Mouse (Mus musculus): ENCODE data around the gene Sla2. TPM values are rescaled to one million over a fixed set of nuclear protein-coding genes. Genes with fewer than 3 reads are reported as not detected.
"Not testable (repeated sequence)": the region's sequence is repeated elsewhere in the genome, so short reads cannot be mapped to it uniquely, and the experiment has no call there.

Sla2 gene
- total RNA-seq (2018; cell fraction: chromatin; rRNA removed) = not detected
- total RNA-seq (2018; cell fraction: cytosol; rRNA removed) = under 1 TPM in 20 of 26 experiments, not detected in 6; 0.04 to 0.17 (median 0.10) TPM
- under 1 TPM in 5 of 26 experiments, not detected in 21; 0.23 to 0.34 (median 0.26) TPM for total RNA-seq (2018; cell fraction: nucleus; rRNA removed)
- polyA plus RNA-seq (2018) = 0.12 to 0.23 TPM in 2 of 3 replicates, not detected in the other

GRCm38 (mm10) chr2:156887017-156887416 lies at the start of gene Sla2:
Sla2 (minus strand) TSS chr2:156887192.
- no peak within 1 kb of the TSS for H3K27ac ChIP-seq

GRCm38 (mm10) chr2:156935005-156935404 lies 48.0 kb upstream of the Sla2 start:
- no peak overlapping the region for H3K4me3 ChIP-seq (ENCODE audit: inconsistent target)
- no peaks in the 10 kb centered on the region; the same call in 1 of the 2 replicates for H3K36me3 ChIP-seq (ENCODE audit: inconsistent target)
- 94% methylated on average over 6 of the region's 6 CpGs for WGBS (ENCODE audit: missing documents)
- H3K79me2 ChIP-seq (ENCODE audit: inconsistent target) = no peaks in the 10 kb centered on the region
- H3K27ac ChIP-seq = no peak overlapping the region

More at GRCm38 (mm10) chr2:156887017-156887416, at the start of gene Sla2:
- 15% methylated on average over 6 of the region's 6 CpGs for WGBS (ENCODE audit: missing documents)
- Histone ChIP-seq H3K36me3 (ENCODE audit: inconsistent target) (no peaks in the 10 kb centered on the region), H3K79me2 (ENCODE audit: inconsistent target) (no peaks in the 10 kb centered on the region), H3K4me3 (ENCODE audit: inconsistent target) (no peak within 1 kb of the TSS)

- H3K36me3 ChIP-seq (ENCODE audit: inconsistent target) = peaks cover 2% of the 10 kb centered on the region; the same call in 1 of the 2 replicates
- WGBS (ENCODE audit: missing documents) = 100% methylated on average over 1 of the region's 1 CpGs
- H3K4me3 ChIP-seq (ENCODE audit: inconsistent target) = no peak overlapping the region
- no peak overlapping the region for H3K27ac ChIP-seq
- no peaks in the 10 kb centered on the region for H3K79me2 ChIP-seq (ENCODE audit: inconsistent target)
Observed at GRCm38 (mm10) chr2:156933426-156933825, 46.4 kb upstream of the Sla2 start.

GRCm38 (mm10) chr2:156931421-156931820 lies 44.4 kb upstream of the Sla2 start:
- 100% methylated on average over 2 of the region's 2 CpGs for WGBS (ENCODE audit: missing documents)
- Histone ChIP-seq H3K4me3 (ENCODE audit: inconsistent target) (no peak overlapping the region), H3K79me2 (ENCODE audit: inconsistent target) (no peaks in the 10 kb centered on the region), H3K27ac (no peak overlapping the region), H3K36me3 (ENCODE audit: inconsistent target) (peaks cover 3% of the 10 kb centered on the region; the same call in 1 of the 2 replicates)

GRCm38 (mm10) chr2:156930549-156930948 lies 43.6 kb upstream of the Sla2 start:
- Histone ChIP-seq H3K4me3 (ENCODE audit: inconsistent target) (no peak overlapping the region), H3K36me3 (ENCODE audit: inconsistent target) (peaks cover 3% of the 10 kb centered on the region; the same call in 1 of the 2 replicates), H3K27ac (no peak overlapping the region), H3K79me2 (ENCODE audit: inconsistent target) (no peaks in the 10 kb centered on the region)
- 93% methylated on average over 6 of the region's 6 CpGs for WGBS (ENCODE audit: missing documents)

GRCm38 (mm10) chr2:156929519-156930120 lies 42.6 kb upstream of the Sla2 start:
- no peaks in the 10 kb centered on the region for H3K79me2 ChIP-seq (ENCODE audit: inconsistent target)
- 86% methylated on average over 11 of the region's 11 CpGs for whole genome bisulfite sequencing (ENCODE audit: missing documents)
- peaks cover 3% of the 10 kb centered on the region; the same call in 1 of the 2 replicates for H3K36me3 ChIP-seq (ENCODE audit: inconsistent target)
- no peak overlapping the region for H3K27ac ChIP-seq
- no peak overlapping the region for H3K4me3 ChIP-seq (ENCODE audit: inconsistent target)

GRCm38 (mm10) chr2:156928606-156929005 lies 41.6 kb upstream of the Sla2 start:
- Histone ChIP-seq H3K79me2 (ENCODE audit: inconsistent target) (no peaks in the 10 kb centered on the region), H3K27ac (no peak overlapping the region), H3K36me3 (ENCODE audit: inconsistent target) (peaks cover 3% of the 10 kb centered on the region; the same call in 1 of the 2 replicates), H3K4me3 (ENCODE audit: inconsistent target) (no peak overlapping the region)
- 97% methylated on average over 6 of the region's 6 CpGs for WGBS (ENCODE audit: missing documents)

- H3K79me2 ChIP-seq (ENCODE audit: inconsistent target) = no peaks in the 10 kb centered on the region
- 97% methylated on average over 6 of the region's 6 CpGs for WGBS (ENCODE audit: missing documents)
- no peak overlapping the region for H3K27ac ChIP-seq
- no peak overlapping the region for H3K4me3 ChIP-seq (ENCODE audit: inconsistent target)
- H3K36me3 ChIP-seq (ENCODE audit: inconsistent target) = peaks cover 3% of the 10 kb centered on the region; the same call in 1 of the 2 replicates
Observed at GRCm38 (mm10) chr2:156927663-156928062, 40.7 kb upstream of the Sla2 start.

- H3K79me2 ChIP-seq (ENCODE audit: inconsistent target); H3K27ac ChIP-seq; H3K36me3 ChIP-seq (ENCODE audit: inconsistent target); H3K4me3 ChIP-seq (ENCODE audit: inconsistent target): not testable (repeated sequence)
- 73% methylated on average over 3 of the region's 3 CpGs for WGBS (ENCODE audit: missing documents)
Observed at GRCm38 (mm10) chr2:156925611-156926010, 38.6 kb upstream of the Sla2 start.

GRCm38 (mm10) chr2:156925075-156925474 lies 38.1 kb upstream of the Sla2 start:
- H3K4me3 ChIP-seq (ENCODE audit: inconsistent target); H3K79me2 ChIP-seq (ENCODE audit: inconsistent target); H3K27ac ChIP-seq; H3K36me3 ChIP-seq (ENCODE audit: inconsistent target): not testable (repeated sequence)
- WGBS (ENCODE audit: missing documents) = 96% methylated on average over 4 of the region's 4 CpGs

- no peaks in the 10 kb centered on the region for H3K79me2 ChIP-seq (ENCODE audit: inconsistent target)
Observed at GRCm38 (mm10) chr2:156924210-156924898, 37.4 kb upstream of the Sla2 start.

GRCm38 (mm10) chr2:156923057-156923456 lies 36.1 kb upstream of the Sla2 start:
- no peaks in the 10 kb centered on the region for H3K79me2 ChIP-seq (ENCODE audit: inconsistent target)
- 93% methylated on average over 5 of the region's 5 CpGs for WGBS (ENCODE audit: missing documents)
- no peaks in the 10 kb centered on the region for H3K36me3 ChIP-seq (ENCODE audit: inconsistent target)
- H3K27ac ChIP-seq = no peak overlapping the region
- H3K4me3 ChIP-seq (ENCODE audit: inconsistent target) = no peak overlapping the region

More at GRCm38 (mm10) chr2:156924210-156924898, 37.4 kb upstream of the Sla2 start:
- no peak overlapping the region for H3K4me3 ChIP-seq (ENCODE audit: inconsistent target)
- WGBS (ENCODE audit: missing documents) = 30% methylated on average over 3 of the region's 3 CpGs
- H3K36me3 ChIP-seq (ENCODE audit: inconsistent target) = peaks cover 3% of the 10 kb centered on the region; the same call in 1 of the 2 replicates
- no peak overlapping the region for H3K27ac ChIP-seq

- Histone ChIP-seq H3K79me2 (ENCODE audit: inconsistent target) (no peaks in the 10 kb centered on the region), H3K4me3 (ENCODE audit: inconsistent target) (no peak overlapping the region), H3K36me3 (ENCODE audit: inconsistent target) (no peaks in the 10 kb centered on the region), H3K27ac (no peak overlapping the region)
- 94% methylated on average over 2 of the region's 2 CpGs for WGBS (ENCODE audit: missing documents)
Observed at GRCm38 (mm10) chr2:156919796-156920195, 32.8 kb upstream of the Sla2 start.

GRCm38 (mm10) chr2:156919191-156919590 lies 32.2 kb upstream of the Sla2 start:
- WGBS (ENCODE audit: missing documents) = 91% methylated on average over 10 of the region's 11 CpGs
- H3K27ac ChIP-seq; H3K79me2 ChIP-seq (ENCODE audit: inconsistent target); H3K4me3 ChIP-seq (ENCODE audit: inconsistent target); H3K36me3 ChIP-seq (ENCODE audit: inconsistent target): not testable (repeated sequence)

GRCm38 (mm10) chr2:156918562-156918961 lies 31.6 kb upstream of the Sla2 start:
- Histone ChIP-seq H3K4me3 (ENCODE audit: inconsistent target) (no peak overlapping the region), H3K27ac (no peak overlapping the region), H3K79me2 (ENCODE audit: inconsistent target) (no peaks in the 10 kb centered on the region), H3K36me3 (ENCODE audit: inconsistent target) (no peaks in the 10 kb centered on the region)
- WGBS (ENCODE audit: missing documents) = 12% methylated on average over 4 of the region's 4 CpGs

All from macrophage (primary cell).